30 mouse cellular contexts compared by ENCODE assay signal in genomic region chrX:164164681-164165080, GRCm38 (mm10). TPM values are rescaled to one million over a fixed set of nuclear protein-coding genes. Genes with fewer than 3 reads are reported as not detected.
DNase-seq lines count a peak whose midpoint lies in the region; ATAC-seq and TF ChIP-seq lines count a peak whose summit lies in the region.
"Had no signal": no experiment of that assay in that cellular context is flagged by ENCODE, and none has a peak within 500 bp of the region (broad histone marks: within the 10 kb centered on the region; RNA-seq: fewer than 3 reads in every experiment).

No protein-coding gene starts in this region.

- H3K4me2 ChIP-seq in liver, embryonic 14.5 days (ENCODE audit: low read depth): peak overlapping the region; percentile 31
- H3K4me2 ChIP-seq: embryonic facial prominence, embryonic 13.5 days; forebrain, embryonic 12.5 days; heart, embryonic 11.5 days; hindbrain, embryonic 12.5 days; limb, embryonic 15.5 days; lung, embryonic 15.5 days; midbrain, embryonic 12.5 days; neural tube, embryonic 13.5 days had no signal

- H3K27me3 ChIP-seq in liver, embryonic 14.5 days (ENCODE audit: control insufficient read depth, insufficient read depth, low read length): no peaks in the 10 kb centered on the region
- H3K27me3 ChIP-seq: lung, embryonic 15.5 days had no signal

- H3K9ac ChIP-seq in liver, embryonic 14.5 days (replicated peaks): no peak overlapping the region
- H3K9ac ChIP-seq: embryonic facial prominence, embryonic 13.5 days; forebrain, embryonic 12.5 days; hindbrain, embryonic 12.5 days; limb, embryonic 15.5 days; lung, embryonic 15.5 days; midbrain, embryonic 12.5 days; neural tube, embryonic 13.5 days had no signal

- H3K27ac ChIP-seq in liver, embryonic 14.5 days: peak overlapping the region; percentile 23
- H3K27ac ChIP-seq: embryonic facial prominence, embryonic 13.5 days; forebrain, embryonic 12.5 days; hindbrain, embryonic 12.5 days; limb, embryonic 10.5 days; limb, embryonic 15.5 days; lung, embryonic 15.5 days; midbrain, embryonic 12.5 days; neural tube, embryonic 13.5 days had no signal

- peak; percentile 19 for DNase-seq in c-Kit-negative CD71-positive TER-119-positive erythroid progenitor cells, embryonic 14.5 days (ENCODE audit: low read depth, low spot score)
- DNase-seq in c-Kit-positive CD71-positive TER-119-positive erythroid progenitor cells, embryonic 14.5 days (ENCODE audit: low spot score): peak; percentile 36
- DNase-seq in liver, embryonic 14.5 days (ENCODE audit: low read depth in 3 of 3, low spot score in 3 of 3): peak; percentile 17 to 48 (median 37)
- DNase-seq in T-cell, adult 2 months (ENCODE audit: low spot score): no peak
- no peak for DNase-seq in right cerebral cortex, adult 18-20 months
- DNase-seq: adrenal gland, postnatal 10 days; B cell, adult 2 months; cerebellum, adult 18-20 months; cerebellum, postnatal 10 days; gastrocnemius, postnatal 36 days; heart, adult 18-20 months; heart, postnatal 36 days; kidney, adult 8-10 months; kidney, postnatal 14 days; layer of hippocampus, adult 9-11 months had no signal

- WGBS in liver, embryonic 14.5 days (ENCODE audit: insufficient replicate concordance): 29% methylated on average over 1 of the region's 1 CpGs

- peak; percentile 89 for ATAC-seq in liver, embryonic 14.5 days (ENCODE audit: insufficient read depth)
- peak; percentile 95 for ATAC-seq in megakaryocyte-erythroid progenitor cell, adult 5-6 weeks (replicated peaks; ENCODE audit: low FRiP score, low TSS enrichment, poor library complexity, severe bottlenecking)
- ATAC-seq: intestine, embryonic 16.5 days had no signal

- no peak overlapping the region for H3K4me3 ChIP-seq in liver, embryonic 14.5 days (ENCODE audit: insufficient read depth in 1 of 2, low read depth in 2 of 2, low read length in 2 of 2)
- H3K4me3 ChIP-seq: embryonic facial prominence, embryonic 13.5 days; erythroblast, embryonic 14.5 days; forebrain, embryonic 12.5 days; hindbrain, embryonic 12.5 days; limb, embryonic 10.5 days; limb, embryonic 15.5 days; lung, embryonic 15.5 days; midbrain, embryonic 12.5 days; myocyte; neural tube, embryonic 13.5 days had no signal

- peak; percentile 83 for TF ChIP-seq EP300 in liver, embryonic 14.5 days (IDR thresholded peaks at IDR 0.05; ENCODE audit: low read depth)

- peaks cover 0 to 5% of the 10 kb centered on the region in 2 experiments; a peak in 1 of 4 replicates for H3K4me1 ChIP-seq in liver, embryonic 14.5 days (replicated peaks; ENCODE audit: control insufficient read depth in 2 of 2, insufficient read depth in 2 of 2, low read length in 1 of 2)
- H3K4me1 ChIP-seq: embryonic facial prominence, embryonic 13.5 days; forebrain, embryonic 12.5 days; hindbrain, embryonic 12.5 days; limb, embryonic 10.5 days; limb, embryonic 15.5 days; lung, embryonic 15.5 days; midbrain, embryonic 12.5 days; neural tube, embryonic 13.5 days had no signal

- no peaks in the 10 kb centered on the region for H3K9me3 ChIP-seq in liver, embryonic 14.5 days (ENCODE audit: control insufficient read depth, low read length)
- H3K9me3 ChIP-seq: embryonic facial prominence, embryonic 13.5 days; forebrain, embryonic 12.5 days; hindbrain, embryonic 12.5 days; limb, embryonic 10.5 days; limb, embryonic 15.5 days; lung, embryonic 15.5 days; midbrain, embryonic 12.5 days; neural tube, embryonic 13.5 days had no signal

- H3K36me3 ChIP-seq in liver, embryonic 14.5 days (replicated peaks; ENCODE audit: control insufficient read depth, insufficient read depth, low read depth): no peaks in the 10 kb centered on the region
- H3K36me3 ChIP-seq: embryonic facial prominence, embryonic 13.5 days; forebrain, embryonic 12.5 days; hindbrain, embryonic 12.5 days; limb, embryonic 10.5 days; limb, embryonic 15.5 days; lung, embryonic 15.5 days; midbrain, embryonic 12.5 days; neural tube, embryonic 13.5 days had no signal

- no peak for TF ChIP-seq CTCF in liver, embryonic 14.5 days (IDR thresholded peaks at IDR 0.05; ENCODE audit: low read depth)

RNA-seq across cellular contexts. Expression of gene Ace2, which starts 25.5 kb away (rescaled TPM):
- 0.01 TPM in 1 of 2 replicates, not detected in the other for polyA plus RNA-seq in liver, embryonic 14.5 days (2012; rRNA removed)
- polyA plus RNA-seq in liver, embryonic 14.5 days (2014; fragmentation: Nextera tagmentation; extraction: Ambion mirVana): not detected in 2 replicates
- not detected in 2 replicates for total RNA-seq in megakaryocyte-erythroid progenitor cell, adult 5-6 weeks (2014; fragmentation: Nextera tagmentation)
- total RNA-seq in megakaryocyte-erythroid progenitor cell, adult 5-6 weeks (2017): not detected in 2 replicates
- total RNA-seq: common myeloid progenitor, adult 5-6 weeks; megakaryocyte, adult 5-6 weeks had no signal
- polyA plus RNA-seq: erythroblast, embryonic 14.5 days; heart, embryonic 11.5 days; midbrain, embryonic 12.5 days; myocyte; neural tube, embryonic 13.5 days had no signal

Comparison
In these comparisons a context has a peak if more than half of its experiments do, and no peak if none do; other contexts are left out.
1. DNase-seq: peak in c-Kit-negative CD71-positive TER-119-positive erythroid progenitor cells, embryonic 14.5 days (single experiment), c-Kit-positive CD71-positive TER-119-positive erythroid progenitor cells, embryonic 14.5 days (single experiment) and liver, embryonic 14.5 days (3 of 3); none in T-cell, adult 2 months (single experiment) and right cerebral cortex, adult 18-20 months (single experiment).